Mouse (Mus musculus) central nervous system, embryonic 11.5 days (tissue): Measurements from ENCODE around the gene Itgb5. TPM values are rescaled to one million over a fixed set of nuclear protein-coding genes. Genes with fewer than 3 reads are reported as not detected.

Experiments used
- polyA plus RNA-seq: library from polyadenylated mRNA; depleted of rRNA; stranded (reverse); fragments of >200 nt; gene quantifications from 2 replicates; pipeline ENCODE4 v1.2.3, GENCODE M21; 2012; rRNA removed

Itgb5 gene
- 33.8 and 49.6 TPM in 2 replicates for polyA plus RNA-seq

DNA sequence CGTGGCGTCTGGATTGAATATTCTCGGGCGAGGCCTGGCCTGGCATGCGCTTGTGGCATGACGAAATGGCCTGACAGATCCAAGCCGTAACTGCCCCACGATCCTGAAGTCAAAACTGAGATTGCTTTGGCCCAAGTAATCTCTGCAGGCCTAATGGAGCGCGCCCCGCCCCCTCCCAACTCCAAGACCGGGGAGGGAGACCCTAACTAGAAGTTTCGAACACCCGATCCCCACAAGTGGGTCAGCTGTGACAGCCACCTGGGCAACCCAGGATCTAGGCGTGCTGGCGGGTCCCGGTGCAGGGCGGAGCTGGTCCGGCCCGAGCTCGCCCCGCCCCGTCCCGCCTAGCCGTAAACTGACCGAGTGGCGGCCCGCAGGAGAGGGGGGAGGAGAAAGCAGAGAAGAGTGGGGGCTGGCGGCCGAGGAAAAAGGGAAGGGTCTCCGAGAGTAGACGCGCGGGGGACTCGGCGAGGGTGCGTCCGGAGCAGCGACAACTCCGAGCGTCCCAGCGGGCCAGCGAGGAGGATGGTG lies at the start of gene Itgb5:
Gene Itgb5 (plus strand): TSS at position 365 of the 531 bp plus-strand sequence.

GRCm38 (mm10) chr16:33793846-33794791 lies 35.3 kb upstream of the Itgb5 start, which contains the start of gene Muc13:
Gene Muc13 (plus strand): TSS chr16:33794037.

DNA sequence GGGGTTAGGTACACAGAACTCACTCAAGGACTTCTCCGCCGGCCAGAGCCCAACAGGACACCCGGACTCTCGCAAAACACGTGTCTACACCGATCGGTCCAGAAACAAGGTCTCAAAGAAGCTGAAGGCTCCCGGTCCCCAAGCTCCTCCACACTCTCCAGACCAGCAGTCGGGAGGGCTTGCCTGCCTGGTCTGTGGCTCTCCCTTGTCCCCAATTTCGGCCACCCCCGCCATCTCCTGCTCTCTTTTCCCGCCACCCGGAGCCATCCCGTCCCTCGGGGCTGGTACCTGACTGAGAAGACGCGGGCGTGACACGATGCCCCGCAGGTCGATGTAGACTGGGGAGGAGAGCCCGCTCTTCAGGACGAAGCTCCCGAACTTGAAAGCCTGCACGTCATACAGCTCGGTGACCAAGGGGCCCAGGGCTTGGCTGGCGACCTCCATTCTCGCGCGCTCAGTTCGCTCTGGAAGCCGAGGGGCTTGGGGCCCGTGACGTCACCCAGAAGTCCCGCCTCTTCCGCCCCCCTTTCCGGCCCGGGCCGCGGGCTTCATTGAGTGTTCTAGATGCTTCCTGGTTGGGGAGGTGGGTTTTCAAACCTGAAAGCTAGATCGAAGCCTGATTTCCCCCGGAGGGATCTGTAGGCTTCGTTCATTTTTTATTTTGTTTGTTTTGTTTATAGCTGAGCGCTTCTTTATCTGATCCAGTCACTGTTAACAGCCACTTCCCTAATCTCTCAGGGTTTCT lies 137.2 kb downstream of the Itgb5 start, which contains the start of gene Umps:
Gene Umps (minus strand): TSS at position 501 of the 745 bp plus-strand sequence.

Other genes with a start within 250 kb of the Itgb5 start
- gene Heg1, start 145.3 kb upstream of the Itgb5 start, polyA plus RNA-seq: 29.5 and 35.0 TPM in 2 replicates
- 0.51 and 0.58 TPM in 2 replicates for gene Muc13, start 35.6 kb upstream of the Itgb5 start, polyA plus RNA-seq
- gene Umps, start 137.4 kb downstream of the Itgb5 start, polyA plus RNA-seq: 34.5 and 40.9 TPM in 2 replicates